Comparison of ENCODE assay signal across 22 mouse cellular contexts in the genomic region with DNA sequence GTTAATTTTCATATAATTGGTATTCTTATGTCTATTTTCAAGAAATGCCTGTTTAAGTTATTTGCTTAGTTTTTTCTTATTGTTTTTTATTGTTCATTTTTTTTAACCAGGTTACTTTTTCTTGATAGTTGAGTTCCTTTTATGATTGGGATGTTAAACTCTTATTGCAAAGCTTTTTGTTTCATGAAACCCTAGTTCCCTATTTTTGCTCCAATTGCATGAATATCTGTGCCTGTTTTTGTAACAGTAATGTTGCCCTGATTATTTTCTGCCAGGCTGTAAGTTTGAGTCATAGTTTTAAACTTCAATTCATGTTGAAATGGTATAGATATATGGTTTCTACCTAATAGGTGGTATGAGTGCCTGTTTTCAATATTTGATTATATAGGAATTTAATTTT.
DNase-seq lines count a peak whose midpoint lies in the region; ATAC-seq lines count a peak whose summit lies in the region.
"Had no signal": no experiment of that assay in that cellular context is flagged by ENCODE, and none has a peak within 500 bp of the region (broad histone marks: within the 10 kb centered on the region; RNA-seq: fewer than 3 reads in every experiment).

No protein-coding gene starts in this region.

- no peaks in the 10 kb centered on the region for H3K36me3 ChIP-seq in midbrain, embryonic 11.5 days (ENCODE audit: control insufficient read depth, insufficient read depth, low read length)
- H3K36me3 ChIP-seq in midbrain, embryonic 15.5 days (replicated peaks) = no peaks in the 10 kb centered on the region
- H3K36me3 ChIP-seq in kidney, embryonic 16.5 days (ENCODE audit: insufficient read depth, low read length) = no peaks in the 10 kb centered on the region
- H3K36me3 ChIP-seq: G1E had no signal

- H3K9ac ChIP-seq in midbrain, embryonic 11.5 days (ENCODE audit: low read length) = no peak overlapping the region
- H3K9ac ChIP-seq in midbrain, embryonic 15.5 days = no peak overlapping the region
- no peak overlapping the region for H3K9ac ChIP-seq in kidney, embryonic 16.5 days (replicated peaks; ENCODE audit: low read length)

- ATAC-seq in midbrain, embryonic 11.5 days (ENCODE audit: low FRiP score) = no peak
- ATAC-seq in midbrain, embryonic 15.5 days (replicated peaks) = no peak
- ATAC-seq in granulocyte monocyte progenitor cell, adult 5-6 weeks (replicated peaks; ENCODE audit: poor library complexity, severe bottlenecking) = peak; percentile 46; the same call in 1 of the 2 replicates
- peak; percentile 45; the same call in 1 of the 2 replicates for ATAC-seq in megakaryocyte, adult 5-6 weeks (ENCODE audit: poor library complexity, severe bottlenecking)
- ATAC-seq in megakaryocyte progenitor cell, adult 5-6 weeks (replicated peaks; ENCODE audit: poor library complexity) = peak; percentile 50; the same call in 1 of the 2 replicates
- no peak for ATAC-seq in kidney, embryonic 16.5 days (ENCODE audit: low FRiP score, low TSS enrichment)
- ATAC-seq: activated CD4-positive, CD25-positive, alpha-beta regulatory T cell, adult 4 months; CD4-positive, CD25-positive, alpha-beta regulatory T cell, adult 4 months; Patski had no signal

- no peak overlapping the region for H3K4me2 ChIP-seq in midbrain, embryonic 11.5 days
- no peak overlapping the region for H3K4me2 ChIP-seq in midbrain, embryonic 15.5 days
- no peak overlapping the region for H3K4me2 ChIP-seq in kidney, embryonic 16.5 days (replicated peaks; ENCODE audit: low read depth, low read length)

- peak; percentile 53 for DNase-seq in midbrain, embryonic 11.5 days (ENCODE audit: low spot score, missing footprints)
- DNase-seq in heart, adult 11 months = no peak
- no peak for DNase-seq in left cerebral cortex, adult 8-10 months (ENCODE audit: low spot score in 2 of 2)
- DNase-seq: adrenal gland, adult 2 months; adrenal gland, adult 8-10 months; adrenal gland, postnatal 10 days; adrenal gland, postnatal 14 days; adrenal gland, postnatal 25 days; adrenal gland, postnatal 36 days; B cell, adult 2 months; cerebellum, adult 11 months; cerebellum, adult 11-12 months had no signal

- no peak overlapping the region for H3K4me3 ChIP-seq in midbrain, embryonic 11.5 days (ENCODE audit: low read depth, low read length)
- no peak overlapping the region for H3K4me3 ChIP-seq in midbrain, embryonic 15.5 days
- no peak overlapping the region for H3K4me3 ChIP-seq in kidney, embryonic 16.5 days (ENCODE audit: low read length)

- no peaks in the 10 kb centered on the region for H3K27me3 ChIP-seq in midbrain, embryonic 11.5 days (ENCODE audit: control insufficient read depth, insufficient read depth, low read length)
- no peaks in the 10 kb centered on the region for H3K27me3 ChIP-seq in midbrain, embryonic 15.5 days (replicated peaks)
- no peaks in the 10 kb centered on the region for H3K27me3 ChIP-seq in kidney, embryonic 16.5 days (ENCODE audit: insufficient read depth, low read length)
- H3K27me3 ChIP-seq: CH12.LX, Patski had no signal

- H3K4me1 ChIP-seq in midbrain, embryonic 11.5 days (ENCODE audit: control insufficient read depth, insufficient read depth, low read length) = no peaks in the 10 kb centered on the region
- no peaks in the 10 kb centered on the region for H3K4me1 ChIP-seq in midbrain, embryonic 15.5 days
- no peaks in the 10 kb centered on the region for H3K4me1 ChIP-seq in kidney, embryonic 16.5 days (ENCODE audit: insufficient read depth, low read length)

- H3K27ac ChIP-seq in midbrain, embryonic 11.5 days (ENCODE audit: low read depth, low read length) = no peak overlapping the region
- H3K27ac ChIP-seq in midbrain, embryonic 15.5 days = no peak overlapping the region
- H3K27ac ChIP-seq in kidney, embryonic 16.5 days (ENCODE audit: low read length) = no peak overlapping the region

- no peaks in the 10 kb centered on the region for H3K9me3 ChIP-seq in midbrain, embryonic 11.5 days (ENCODE audit: control insufficient read depth, low read length)
- H3K9me3 ChIP-seq in midbrain, embryonic 15.5 days = no peaks in the 10 kb centered on the region
- H3K9me3 ChIP-seq in kidney, embryonic 16.5 days (ENCODE audit: low read length) = no peaks in the 10 kb centered on the region
- H3K9me3 ChIP-seq: G1E had no signal

Comparison
In these comparisons a context has a peak if more than half of its experiments do, and no peak if none do; other contexts are left out.
1. ATAC-seq: peak in granulocyte monocyte progenitor cell, adult 5-6 weeks (single experiment), megakaryocyte, adult 5-6 weeks (single experiment) and megakaryocyte progenitor cell, adult 5-6 weeks (single experiment); none in midbrain, embryonic 11.5 days (single experiment), midbrain, embryonic 15.5 days (single experiment) and kidney, embryonic 16.5 days (single experiment).